Mouse (Mus musculus): ENCODE measurements around the gene Cep112. TPM values are rescaled to one million over a fixed set of nuclear protein-coding genes. Genes with fewer than 3 reads are reported as not detected.
A peak's percentile ranks its signal among the peaks of the same experiment; 100 is the strongest.

Gene Cep112
- polyA plus RNA-seq, 1 experiment from 2014 or later, result 10.1 TPM

DNA sequence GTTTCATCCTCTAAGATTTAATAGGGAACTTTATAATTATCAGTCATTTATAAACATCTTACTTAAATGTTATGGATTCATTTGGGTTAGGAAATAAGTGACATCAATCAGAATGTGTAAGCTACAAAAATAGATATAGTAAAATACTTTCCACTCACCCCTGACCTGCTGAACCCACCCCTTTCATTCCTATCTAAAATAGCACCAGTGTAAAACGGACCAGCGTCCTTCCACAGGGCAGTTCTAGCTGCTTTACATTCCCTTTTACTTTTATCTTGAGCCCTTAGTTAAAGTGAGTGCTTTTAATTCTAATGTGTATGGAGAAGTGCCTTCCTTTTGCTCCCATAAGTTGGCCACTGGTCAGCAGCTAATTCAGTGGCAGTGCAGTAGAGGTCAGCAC, 230.6 kb downstream of the Cep112 start:
- no peak overlapping the region for H3K27ac ChIP-seq
- WGBS, result 83% methylated on average over 2 of the region's 2 CpGs
- 0 out of 2 replicates have a peak, but pooled peaks cover 3% of the 10 kb centered on the region for H3K4me1 ChIP-seq (replicated peaks)
- H3K9me3 ChIP-seq, result no peaks in the 10 kb centered on the region
- no peak for DNase-seq (ENCODE audit: low spot score)
- no peaks in the 10 kb centered on the region for H3K27me3 ChIP-seq (ENCODE audit: insufficient read depth, poor library complexity, severe bottlenecking)
- no peak overlapping the region for H3K4me3 ChIP-seq
- no peaks in the 10 kb centered on the region for H3K36me3 ChIP-seq

DNA sequence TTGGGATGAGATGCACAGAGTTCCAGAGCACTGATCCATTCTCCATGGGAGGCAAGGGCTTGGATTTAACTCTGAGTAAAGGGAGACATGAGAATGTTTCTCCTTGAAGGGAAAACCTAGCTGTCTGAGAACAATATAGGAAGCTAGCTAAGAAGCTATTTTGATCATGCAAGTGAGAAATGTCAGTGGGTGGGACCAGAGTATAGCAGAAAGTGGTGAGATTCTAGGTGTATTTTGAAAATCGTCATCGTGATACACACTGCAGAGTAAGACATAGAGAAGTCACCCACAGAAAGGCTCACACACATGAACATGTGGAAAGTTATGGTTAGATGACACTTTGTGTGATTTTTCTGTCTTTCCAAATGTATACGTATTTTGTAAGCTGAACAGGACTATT, 257.0 kb downstream of the Cep112 start:
- Histone ChIP-seq H3K27ac (no peak overlapping the region), H3K27me3 (ENCODE audit: insufficient read depth, poor library complexity, severe bottlenecking) (no peaks in the 10 kb centered on the region), H3K4me1 (replicated peaks) (no peaks in the 10 kb centered on the region), H3K9me3 (no peaks in the 10 kb centered on the region), H3K4me3 (no peak overlapping the region), H3K36me3 (no peaks in the 10 kb centered on the region)
- 94% methylated on average over 3 of the region's 3 CpGs for WGBS
- no peak for DNase-seq (ENCODE audit: low spot score)

DNA sequence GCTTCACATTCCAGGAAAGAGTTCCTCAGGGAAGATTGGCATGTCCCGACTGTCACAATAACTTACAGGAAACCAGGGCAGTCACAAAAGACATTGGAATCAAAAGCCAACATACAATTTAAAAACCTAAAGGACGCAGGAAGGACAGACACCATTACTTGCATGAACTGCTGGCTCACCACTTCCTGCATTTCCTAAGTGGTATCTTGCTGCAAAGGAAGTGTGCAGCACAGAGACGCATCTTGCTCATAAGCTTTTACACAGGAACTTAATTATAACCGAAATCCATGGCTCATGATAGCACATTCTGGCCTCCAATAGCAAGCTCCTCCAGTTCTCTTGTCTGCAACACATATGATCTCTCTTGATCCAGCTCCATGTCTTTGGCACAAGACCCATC, 271.6 kb downstream of the Cep112 start:
- Histone ChIP-seq H3K27me3 (ENCODE audit: insufficient read depth, poor library complexity, severe bottlenecking) (no peaks in the 10 kb centered on the region), H3K9me3 (no peaks in the 10 kb centered on the region), H3K4me3 (no peak overlapping the region), H3K36me3 (no peaks in the 10 kb centered on the region), H3K4me1 (replicated peaks) (no peaks in the 10 kb centered on the region), H3K27ac (no peak overlapping the region)
- WGBS, result 84% methylated on average over 4 of the region's 4 CpGs
- no peak for DNase-seq (ENCODE audit: low spot score)

DNA sequence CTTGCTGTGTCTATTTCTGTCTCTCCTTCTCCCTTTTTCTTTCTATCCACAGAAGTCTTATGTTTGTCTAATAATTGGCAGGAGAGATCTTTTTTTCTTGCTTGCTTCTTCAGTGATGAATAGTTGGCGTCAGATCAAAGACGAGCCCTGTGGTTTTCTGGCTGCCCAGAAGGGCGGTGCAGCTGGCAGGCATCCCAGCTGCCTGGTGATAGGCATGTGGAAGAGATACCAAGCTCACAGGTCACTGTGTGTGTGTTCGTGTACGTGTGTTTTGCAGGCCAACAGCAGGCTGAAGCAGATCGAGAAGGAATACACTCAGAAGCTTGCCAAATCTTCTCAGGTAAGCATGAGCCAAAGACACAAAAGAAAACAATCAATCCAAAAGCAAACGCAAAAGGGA, 327.3 kb downstream of the Cep112 start:
- Histone ChIP-seq H3K9me3 (no peaks in the 10 kb centered on the region), H3K27me3 (ENCODE audit: insufficient read depth, poor library complexity, severe bottlenecking) (no peaks in the 10 kb centered on the region), H3K4me3 (no peak overlapping the region), H3K4me1 (replicated peaks) (peaks cover 5% of the 10 kb centered on the region; the same call in 1 of the 2 replicates), H3K27ac (no peak overlapping the region), H3K36me3 (no peaks in the 10 kb centered on the region)
- no peak for DNase-seq (ENCODE audit: low spot score)
- WGBS, result 78% methylated on average over 7 of the region's 7 CpGs

DNA sequence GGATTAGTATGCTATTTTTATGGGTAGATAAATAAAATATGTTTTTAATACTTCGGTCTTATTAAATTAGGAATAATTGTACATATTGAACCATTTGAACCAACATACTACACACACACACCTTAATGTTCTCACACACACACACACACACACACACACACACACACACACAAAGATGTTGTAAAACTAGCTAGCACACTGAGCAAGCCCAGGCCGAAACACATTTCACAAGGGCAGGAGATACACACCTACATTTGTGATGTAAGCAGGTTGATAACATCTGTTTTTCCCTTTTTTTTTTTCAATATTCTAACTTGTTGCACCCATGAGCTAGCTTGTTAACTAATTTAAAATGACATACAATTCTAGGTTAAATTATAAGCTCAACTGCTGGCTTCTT, 327.8 kb downstream of the Cep112 start:
- H3K9me3 ChIP-seq, result no peaks in the 10 kb centered on the region
- no peaks in the 10 kb centered on the region for H3K27me3 ChIP-seq (ENCODE audit: insufficient read depth, poor library complexity, severe bottlenecking)
- WGBS, result 95% methylated on average over 2 of the region's 2 CpGs
- no peaks in the 10 kb centered on the region for H3K36me3 ChIP-seq
- H3K4me1 ChIP-seq (replicated peaks), result peaks cover 5% of the 10 kb centered on the region; the same call in 1 of the 2 replicates
- DNase-seq (ENCODE audit: low spot score), result no peak
- H3K27ac ChIP-seq, result no peak overlapping the region
- H3K4me3 ChIP-seq, result no peak overlapping the region

DNA sequence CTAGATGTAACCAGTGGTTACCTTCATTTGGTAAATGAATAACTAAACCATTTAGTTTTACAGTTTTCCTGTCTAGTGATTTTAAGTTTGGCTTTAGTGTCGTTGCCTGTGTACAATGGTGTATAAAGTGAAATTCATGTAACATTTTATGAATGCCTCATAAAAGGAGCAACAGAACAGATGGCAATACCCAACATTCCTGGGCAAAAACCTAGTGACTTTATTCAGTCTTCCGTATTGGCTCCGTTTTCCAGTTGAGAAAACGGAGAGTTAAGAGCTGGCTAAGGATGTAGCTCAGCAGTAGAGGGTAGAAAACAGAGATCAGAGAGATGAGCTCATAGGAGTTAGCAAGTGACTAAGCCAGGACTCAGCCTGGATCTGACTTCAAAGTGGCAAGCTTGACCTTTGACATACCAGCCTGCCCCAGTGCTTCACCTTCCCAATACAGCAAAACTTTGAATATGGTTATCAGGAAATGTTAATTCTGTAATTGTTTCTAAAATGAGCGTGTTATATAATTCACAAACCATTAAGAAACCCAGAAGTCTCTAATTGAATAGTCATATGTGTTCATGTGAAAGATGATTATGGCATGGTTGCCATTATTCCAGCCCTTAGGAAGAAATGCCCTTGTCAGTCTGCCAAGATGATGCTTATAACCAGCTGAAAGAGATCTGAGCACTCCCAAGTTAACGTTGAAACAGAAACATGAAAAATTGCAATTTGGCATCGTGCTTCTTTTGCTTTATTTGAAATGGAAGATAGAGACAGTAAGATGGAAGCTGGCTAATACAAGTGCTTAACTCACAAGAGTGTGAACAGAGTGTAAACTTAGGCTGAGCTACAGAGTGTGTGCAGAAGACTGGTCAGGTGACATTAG, 328.6 kb downstream of the Cep112 start:
- H3K27me3 ChIP-seq (ENCODE audit: insufficient read depth, poor library complexity, severe bottlenecking), result no peaks in the 10 kb centered on the region
- H3K9me3 ChIP-seq, result no peaks in the 10 kb centered on the region
- peaks cover 5% of the 10 kb centered on the region; the same call in 1 of the 2 replicates for H3K4me1 ChIP-seq (replicated peaks)
- no peaks in the 10 kb centered on the region for H3K36me3 ChIP-seq
- no peak overlapping the region for H3K4me3 ChIP-seq
- WGBS, result 87% methylated on average over 7 of the region's 7 CpGs
- no peak overlapping the region for H3K27ac ChIP-seq
- no peak for DNase-seq (ENCODE audit: low spot score)

DNA sequence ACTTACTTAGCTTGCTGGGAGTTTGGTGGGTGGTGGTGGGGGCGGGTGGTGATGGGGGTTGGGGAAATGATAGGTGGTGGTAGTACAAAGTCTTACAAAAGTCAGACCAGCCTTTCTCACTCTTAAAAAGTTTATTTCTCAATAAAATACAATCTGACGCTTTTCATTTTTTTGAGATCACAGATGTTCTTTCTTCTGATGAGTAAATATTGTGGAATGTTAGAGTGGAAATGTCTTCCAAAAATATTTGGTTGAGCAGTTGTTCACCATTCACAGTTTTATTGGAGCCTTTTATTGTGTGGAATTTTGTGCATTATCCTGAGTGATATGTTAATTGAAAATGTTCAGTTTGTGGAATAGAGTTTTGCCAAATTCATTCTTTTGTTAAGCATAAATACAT, 332.2 kb downstream of the Cep112 start:
- no peak for DNase-seq (ENCODE audit: low spot score)
- H3K36me3 ChIP-seq, result no peaks in the 10 kb centered on the region; the same call in 1 of the 2 replicates
- no peak overlapping the region for H3K4me3 ChIP-seq
- WGBS, result 88% methylated on average over 2 of the region's 2 CpGs
- no peaks in the 10 kb centered on the region for H3K9me3 ChIP-seq
- H3K4me1 ChIP-seq (replicated peaks), result peaks cover 2% of the 10 kb centered on the region; the same call in 1 of the 2 replicates
- H3K27me3 ChIP-seq (ENCODE audit: insufficient read depth, poor library complexity, severe bottlenecking), result no peaks in the 10 kb centered on the region
- H3K27ac ChIP-seq, result no peak overlapping the region

- no peaks in the 10 kb centered on the region for H3K9me3 ChIP-seq
- H3K27me3 ChIP-seq (ENCODE audit: insufficient read depth, poor library complexity, severe bottlenecking), result no peaks in the 10 kb centered on the region
- 76% methylated on average over 6 of the region's 6 CpGs for WGBS
- H3K27ac ChIP-seq, result no peak overlapping the region
- no peak overlapping the region for H3K4me3 ChIP-seq
- no peaks in the 10 kb centered on the region for H3K4me1 ChIP-seq (replicated peaks)
- H3K36me3 ChIP-seq, result no peaks in the 10 kb centered on the region; the same call in 1 of the 2 replicates
- DNase-seq (ENCODE audit: low spot score), result no peak
Measured at GRCm38 (mm10) chr11:108757626-108758430, 332.8 kb downstream of the Cep112 start.

DNA sequence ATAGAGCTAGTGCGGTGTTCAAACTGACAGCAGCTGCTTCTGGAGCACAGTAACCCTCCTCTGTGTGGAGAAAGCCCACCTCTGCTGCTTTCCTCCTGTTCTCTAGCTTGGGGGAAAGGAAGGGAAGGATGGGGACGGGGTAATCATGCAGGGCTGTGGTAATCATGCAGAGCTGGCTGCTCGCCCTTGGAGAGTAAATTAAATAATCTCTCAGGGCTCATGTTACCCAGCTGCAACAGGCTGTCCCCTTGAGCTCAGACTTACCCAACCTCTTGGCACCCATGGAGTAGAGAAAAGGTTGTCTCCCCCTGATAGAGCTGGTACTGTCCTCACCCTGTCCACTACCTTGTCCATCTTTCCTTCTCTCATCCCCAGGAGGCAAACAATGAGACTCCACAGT, 345.1 kb downstream of the Cep112 start:
- peaks cover 15% of the 10 kb centered on the region for H3K4me1 ChIP-seq (replicated peaks)
- DNase-seq (ENCODE audit: low spot score), result no peak
- no peaks in the 10 kb centered on the region for H3K36me3 ChIP-seq
- no peak overlapping the region for H3K27ac ChIP-seq
- WGBS, result 66% methylated on average over 3 of the region's 3 CpGs
- no peak overlapping the region for H3K4me3 ChIP-seq
- H3K27me3 ChIP-seq (ENCODE audit: insufficient read depth, poor library complexity, severe bottlenecking), result no peaks in the 10 kb centered on the region
- no peaks in the 10 kb centered on the region for H3K9me3 ChIP-seq

DNA sequence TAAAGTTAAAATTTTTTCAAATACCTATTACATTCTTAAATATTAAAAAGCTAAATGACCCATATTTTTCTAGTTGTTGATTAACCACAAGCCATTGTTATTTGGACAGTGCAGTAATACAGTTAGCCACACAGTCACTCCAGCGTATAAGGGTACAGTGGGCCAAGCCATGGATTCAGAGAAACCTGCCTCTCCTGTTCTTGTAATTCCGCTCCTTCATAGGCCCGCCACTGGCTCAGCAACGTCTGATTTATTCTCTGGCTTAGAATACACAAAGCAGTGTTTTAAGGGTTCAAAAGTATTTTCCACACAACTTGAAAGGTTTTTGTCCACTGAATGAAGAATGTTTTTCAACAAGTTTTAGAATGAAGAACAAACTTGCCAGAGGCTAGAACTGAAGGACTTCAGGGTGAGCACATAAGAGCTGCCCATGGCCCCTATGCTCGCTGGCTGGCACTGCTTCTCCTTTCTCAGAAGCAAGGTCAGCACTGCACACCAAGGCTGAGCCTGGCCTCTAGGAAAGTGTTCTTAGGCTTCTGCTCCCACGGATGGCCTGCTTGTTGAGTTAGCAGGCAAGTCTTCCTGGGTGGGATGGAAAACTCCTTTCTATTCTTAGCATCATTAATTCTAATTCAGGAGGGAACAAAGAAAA, 349.2 kb downstream of the Cep112 start:
- DNase-seq (ENCODE audit: low spot score), result no peak
- Histone ChIP-seq H3K4me1 (replicated peaks) (peaks cover 16% of the 10 kb centered on the region), H3K4me3 (no peak overlapping the region), H3K36me3 (no peaks in the 10 kb centered on the region), H3K27me3 (ENCODE audit: insufficient read depth, poor library complexity, severe bottlenecking) (no peaks in the 10 kb centered on the region), H3K9me3 (no peaks in the 10 kb centered on the region), H3K27ac (peak overlapping the region; percentile 56; the same call in 1 of the 2 replicates)
- WGBS, result 79% methylated on average over 6 of the region's 6 CpGs

DNA sequence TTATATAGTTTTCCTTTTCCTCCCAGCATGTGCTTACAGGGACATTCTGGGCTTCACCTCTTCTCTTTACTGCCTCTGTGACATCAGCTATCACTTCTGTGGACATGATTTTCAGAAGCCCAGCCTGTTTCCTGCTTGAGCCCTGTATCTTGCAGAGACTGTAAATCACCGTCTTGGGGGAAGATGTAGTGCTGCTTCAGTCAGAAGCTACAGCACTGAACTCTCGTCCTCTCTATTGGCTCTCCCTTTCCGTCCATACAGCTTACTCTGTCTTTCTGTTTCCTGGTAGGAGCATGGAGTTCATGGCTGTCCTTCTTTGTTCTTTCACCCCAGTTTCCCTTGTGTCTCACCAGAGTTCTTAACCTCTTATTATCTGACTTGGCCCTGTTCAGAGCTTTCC, 352.2 kb downstream of the Cep112 start:
- Histone ChIP-seq H3K4me3 (no peak overlapping the region), H3K4me1 (replicated peaks) (peaks cover 14% of the 10 kb centered on the region), H3K27me3 (ENCODE audit: insufficient read depth, poor library complexity, severe bottlenecking) (no peaks in the 10 kb centered on the region), H3K27ac (no peak overlapping the region), H3K36me3 (no peaks in the 10 kb centered on the region), H3K9me3 (no peaks in the 10 kb centered on the region)
- WGBS, result 63% methylated on average over 3 of the region's 3 CpGs
- no peak for DNase-seq (ENCODE audit: low spot score)

- H3K27me3 ChIP-seq (ENCODE audit: insufficient read depth, poor library complexity, severe bottlenecking), result no peaks in the 10 kb centered on the region
- H3K4me1 ChIP-seq (replicated peaks), result 0 out of 2 replicates have a peak, but pooled peaks cover 3% of the 10 kb centered on the region
- no peak overlapping the region for H3K4me3 ChIP-seq
- no peaks in the 10 kb centered on the region for H3K9me3 ChIP-seq
- DNase-seq (ENCODE audit: low spot score), result no peak
- no peak overlapping the region for H3K27ac ChIP-seq
- 83% methylated on average over 15 of the region's 15 CpGs for WGBS
- no peaks in the 10 kb centered on the region for H3K36me3 ChIP-seq
Measured at GRCm38 (mm10) chr11:108780271-108781250, 355.6 kb downstream of the Cep112 start.

Measured in hindbrain, embryonic 10.5 days (tissue).